Mouse (Mus musculus) spleen, embryonic (tissue): ENCODE results near the gene Parp3.
"Not testable (repeated sequence)": the region's sequence is repeated elsewhere in the genome, so short reads cannot be mapped to it uniquely, and the experiment has no call there.

Experiments used
- CTCF ChIA-PET: fragments of 350-600 bp; sonication (Branson Sonifier 250); formaldehyde crosslinking; loops from one replicate; lab custom pipeline; 2022; lab: Charles Lee

Parp3 gene

DNA sequence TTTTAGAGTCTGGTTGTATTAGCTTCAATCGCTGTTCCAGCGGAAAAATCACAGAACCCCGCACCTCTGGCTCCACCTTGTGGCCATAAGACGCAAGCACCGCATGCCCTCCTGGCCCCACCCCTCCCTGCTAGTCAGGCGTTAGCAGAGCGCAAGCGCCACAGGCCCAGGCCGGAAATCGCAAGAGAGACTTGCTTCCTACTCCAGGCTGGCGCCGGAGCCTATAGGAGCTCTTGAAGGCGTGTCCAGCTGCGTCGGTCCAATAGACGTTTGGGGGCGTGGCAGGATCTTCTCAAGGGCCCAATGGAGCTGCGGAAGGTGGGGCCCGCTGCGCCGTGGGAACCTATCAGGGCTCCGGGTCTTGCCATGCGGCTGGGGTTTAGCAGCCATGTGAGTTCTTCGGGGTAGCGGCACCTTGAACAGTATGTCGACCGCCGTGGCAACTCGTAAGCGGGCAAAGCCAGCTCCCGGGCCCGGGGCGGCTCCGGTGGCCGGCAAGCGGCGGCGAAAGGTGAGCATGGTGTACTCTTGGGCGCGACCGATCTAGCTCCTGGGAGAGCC lies at the start of gene Parp3:
Parp3 (minus strand) TSS at position 26 of the 561 bp plus-strand sequence.
- CTCF ChIA-PET = interaction anchor here (0.5 to 1.6 kb wide), 6 partner anchors 29 to 1096 kb away, joined by 3 to 12 read pairs (median 4); partner anchors contain the start of genes Abhd14a and Abhd14b

DNA sequence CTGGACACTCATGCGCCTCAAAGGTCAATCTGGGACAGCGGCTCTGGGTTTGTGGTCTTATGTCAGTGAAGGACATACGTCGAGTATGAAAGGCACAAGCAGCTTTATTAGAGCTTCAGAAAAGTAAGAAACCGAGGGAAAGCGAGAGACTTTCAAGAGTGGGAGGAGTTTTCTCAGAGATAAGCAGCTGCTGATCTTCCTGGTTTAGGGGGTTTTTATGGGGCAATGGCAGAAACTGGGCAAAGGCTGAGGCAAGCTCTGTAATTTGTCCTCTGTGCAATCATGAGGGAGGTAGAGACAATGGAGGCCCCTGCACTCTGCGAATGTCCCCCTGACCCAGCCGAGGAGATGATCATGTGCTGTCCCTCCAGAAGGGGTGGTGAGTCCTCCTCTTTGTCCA lies 43.2 kb upstream of the Parp3 start:
- CTCF ChIA-PET = no interaction called here

GRCm38 (mm10) chr9:106519433-106519832 lies 42.7 kb upstream of the Parp3 start:
- CTCF ChIA-PET = no interaction called here

- CTCF ChIA-PET = no interaction called here
Measured at GRCm38 (mm10) chr9:106514273-106514672, 37.5 kb upstream of the Parp3 start, which contains the start of gene Iqcf5. Gene Iqcf5, plus strand, starts transcription at chr9:106514573.

DNA sequence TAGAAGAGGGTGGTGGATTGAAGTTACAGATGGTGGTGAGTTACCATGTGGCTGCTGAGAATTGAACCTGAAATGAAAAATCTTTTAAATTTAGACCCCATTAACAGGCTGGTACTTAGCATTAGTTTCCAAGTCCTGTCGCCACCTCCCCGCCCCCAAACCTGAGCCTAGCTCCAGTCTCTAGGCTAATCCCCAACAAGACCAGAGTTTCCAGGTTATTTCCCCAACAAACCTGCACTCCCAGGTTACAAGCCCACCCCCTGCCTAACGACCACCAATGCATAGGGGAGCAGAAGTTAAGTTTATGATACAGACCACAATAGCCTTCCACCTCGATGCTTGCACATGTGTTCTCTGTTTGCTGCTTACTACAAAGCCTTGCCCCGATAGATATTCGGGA lies 36.8 kb upstream of the Parp3 start:
- CTCF ChIA-PET = no interaction called here

DNA sequence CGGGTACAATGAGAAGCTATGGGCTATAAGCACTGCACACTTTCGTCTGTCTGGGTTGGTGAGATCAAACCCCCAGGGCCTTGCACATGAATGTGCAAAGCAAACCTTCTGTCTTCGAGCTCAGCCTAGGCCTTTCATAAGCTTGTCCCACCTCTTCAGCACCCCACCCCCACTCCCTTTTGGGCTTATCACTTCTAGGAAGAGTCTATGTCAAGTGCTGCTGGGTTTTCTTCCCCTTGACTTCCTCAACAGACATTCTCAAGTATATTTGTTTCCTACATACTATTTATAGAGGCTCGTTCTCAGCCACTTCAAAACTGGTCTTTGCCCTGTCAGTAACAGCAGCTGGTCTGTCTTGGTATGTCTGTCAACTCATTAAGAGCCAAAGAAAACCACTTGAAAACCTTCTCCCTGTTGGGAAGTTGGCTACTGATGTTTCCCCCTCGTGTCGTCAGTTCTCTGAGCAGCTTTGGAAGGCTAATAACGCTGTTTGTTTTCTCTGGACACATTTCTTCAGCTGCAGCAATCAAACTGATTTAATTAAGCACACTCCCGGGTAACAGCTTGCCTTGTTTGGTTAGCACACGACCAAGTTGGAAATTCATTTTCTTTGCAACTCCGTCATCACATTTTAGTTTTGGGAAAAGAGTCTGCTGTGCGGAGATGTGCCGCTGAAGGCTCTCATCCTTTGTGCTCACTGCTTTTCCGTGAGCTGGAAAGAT lies 36.1 kb upstream of the Parp3 start:
- CTCF ChIA-PET = no interaction called here

GRCm38 (mm10) chr9:106509356-106509755 lies 32.6 kb upstream of the Parp3 start:
- CTCF ChIA-PET = no interaction called here

DNA sequence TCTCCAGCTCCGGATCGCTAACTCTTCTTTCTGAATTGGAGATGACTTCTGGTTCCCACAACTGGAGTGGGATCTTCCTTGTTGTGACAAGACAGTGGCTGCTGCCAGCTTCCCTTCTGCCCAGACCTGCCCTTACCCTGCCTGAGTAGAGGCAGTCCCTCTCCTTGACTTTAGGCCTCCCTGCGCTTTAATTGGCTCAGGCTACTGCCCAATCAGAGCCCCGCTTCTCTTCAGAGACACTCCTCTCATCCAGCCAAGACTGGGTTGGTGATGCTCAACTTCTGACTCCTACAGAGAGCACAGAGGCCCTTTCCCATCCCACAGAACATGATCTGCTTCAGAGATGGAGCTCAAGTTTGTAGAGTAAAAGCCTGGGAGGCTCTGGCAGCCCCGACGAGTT lies 27.5 kb upstream of the Parp3 start:
- CTCF ChIA-PET = no interaction called here

DNA sequence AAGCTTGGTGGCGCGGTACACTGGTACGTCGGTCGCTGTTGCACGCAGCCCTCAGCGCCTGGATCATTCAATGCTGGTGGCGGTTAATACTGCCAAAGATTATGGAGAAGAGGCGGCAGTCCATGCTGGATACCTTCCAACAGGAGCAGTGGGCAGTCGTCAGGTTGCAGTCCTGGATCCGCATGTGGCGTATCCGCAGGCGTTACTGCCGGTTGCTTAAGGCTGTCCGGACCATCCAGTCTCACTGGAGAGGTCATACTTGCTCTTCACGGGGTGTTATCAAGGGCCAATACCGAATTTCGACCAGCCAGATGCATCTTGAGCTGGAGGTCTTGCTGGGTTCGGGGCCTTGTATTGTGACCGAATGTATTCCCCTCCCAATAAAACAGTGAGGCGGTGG lies 25.1 kb upstream of the Parp3 start:
- CTCF ChIA-PET = no interaction called here

DNA sequence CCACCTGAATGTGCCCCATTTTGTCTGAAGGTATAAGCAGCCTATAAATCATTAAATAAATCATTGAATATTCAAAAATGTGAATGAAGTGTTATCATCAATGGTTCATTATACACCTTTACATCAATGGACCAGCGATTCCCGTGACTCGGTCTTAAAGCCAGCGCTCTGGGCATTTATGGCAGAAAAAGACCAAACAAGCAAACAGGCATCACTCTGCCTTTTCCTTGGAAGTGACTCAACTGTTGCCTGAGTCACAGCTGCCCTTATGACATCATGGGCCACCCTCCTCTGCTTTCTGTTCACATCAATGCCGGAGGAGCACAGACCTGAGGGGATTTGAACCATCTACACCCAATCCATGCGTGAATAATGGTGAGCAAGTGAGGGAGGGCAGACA lies 22.9 kb upstream of the Parp3 start, which contains the start of gene Iqcf1:
Iqcf1 (plus strand) TSS at position 301 of the 400 bp plus-strand sequence.
- CTCF ChIA-PET = no interaction called here

DNA sequence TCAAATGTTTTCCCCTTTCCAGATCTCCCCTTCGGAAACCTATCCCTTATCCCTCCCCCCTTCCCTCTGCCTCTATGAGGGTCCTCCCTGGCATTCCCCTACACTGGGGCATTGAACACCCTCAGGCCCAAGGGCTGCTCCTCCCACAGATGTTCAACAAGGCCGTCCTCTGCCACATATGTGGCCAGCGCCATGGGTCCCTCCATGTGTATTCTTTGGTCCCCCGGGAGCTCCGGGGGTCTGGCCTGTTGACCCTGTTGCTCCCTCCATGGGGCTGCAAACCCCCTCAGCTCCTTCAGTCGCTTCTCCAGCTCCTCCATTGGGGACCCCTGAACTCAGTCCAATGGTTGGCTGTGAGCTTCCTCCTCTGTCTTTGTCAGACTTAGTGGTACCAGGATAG lies 10.9 kb upstream of the Parp3 start:
- CTCF ChIA-PET = not testable (repeated sequence)

DNA sequence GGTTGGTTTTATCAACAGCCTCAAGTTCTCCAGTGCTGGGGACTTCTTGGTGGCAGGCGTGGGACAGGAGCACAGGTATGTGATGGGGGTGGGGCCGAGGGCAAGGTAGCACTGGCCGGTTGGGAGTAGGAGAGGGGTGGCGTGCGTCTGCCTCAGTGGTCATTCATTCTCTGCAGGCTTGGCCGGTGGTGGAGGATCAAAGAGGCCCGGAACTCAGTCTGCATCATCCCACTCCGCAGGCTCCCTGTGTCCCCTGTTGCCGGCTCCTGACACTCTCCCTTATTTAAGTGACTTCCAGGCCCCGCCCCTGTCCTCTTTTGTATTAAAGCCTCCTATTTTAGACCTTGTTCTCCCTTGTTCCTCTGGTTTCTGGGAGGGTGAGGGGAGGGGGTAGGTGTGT lies 8.3 kb upstream of the Parp3 start:
- CTCF ChIA-PET = no interaction called here

DNA sequence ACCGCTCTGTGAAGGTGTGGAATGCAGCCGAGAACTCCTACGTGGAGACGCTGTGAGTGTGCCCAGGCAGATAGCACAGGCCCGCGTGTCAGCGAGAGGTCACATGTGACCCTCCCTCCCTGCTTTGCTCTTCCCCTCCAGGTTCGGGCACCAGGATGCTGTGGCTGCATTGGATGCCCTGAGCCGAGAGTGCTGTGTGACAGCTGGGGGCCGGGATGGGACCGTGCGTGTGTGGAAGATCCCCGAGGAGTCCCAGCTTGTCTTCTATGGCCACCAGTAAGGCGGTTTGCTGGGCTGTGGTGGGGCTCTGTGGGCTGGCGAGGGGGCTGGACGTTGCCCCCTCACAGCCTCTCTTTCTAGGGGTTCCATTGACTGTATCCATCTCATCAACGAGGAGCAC lies 6.9 kb upstream of the Parp3 start:
- CTCF ChIA-PET = no interaction called here

DNA sequence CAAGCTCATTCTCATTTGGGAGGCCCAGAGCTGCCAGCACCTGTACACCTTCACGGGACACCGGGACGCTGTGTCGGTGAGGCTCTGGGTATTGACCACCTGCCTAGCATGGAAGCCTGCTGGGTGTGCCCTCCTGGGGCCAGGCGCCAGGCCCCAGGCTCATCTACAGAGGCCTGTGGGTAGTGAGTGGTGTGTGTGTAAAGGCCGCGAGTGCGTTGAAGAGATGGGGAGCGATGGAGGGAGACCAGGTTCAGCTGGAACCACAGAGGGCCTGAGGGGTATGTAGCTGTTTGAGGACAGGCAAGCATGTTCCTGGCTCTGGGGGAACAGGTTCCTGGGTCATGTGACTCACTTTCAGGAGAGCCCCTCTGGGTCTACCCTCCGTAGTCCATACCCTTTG lies 6.4 kb upstream of the Parp3 start:
- CTCF ChIA-PET = no interaction called here

DNA sequence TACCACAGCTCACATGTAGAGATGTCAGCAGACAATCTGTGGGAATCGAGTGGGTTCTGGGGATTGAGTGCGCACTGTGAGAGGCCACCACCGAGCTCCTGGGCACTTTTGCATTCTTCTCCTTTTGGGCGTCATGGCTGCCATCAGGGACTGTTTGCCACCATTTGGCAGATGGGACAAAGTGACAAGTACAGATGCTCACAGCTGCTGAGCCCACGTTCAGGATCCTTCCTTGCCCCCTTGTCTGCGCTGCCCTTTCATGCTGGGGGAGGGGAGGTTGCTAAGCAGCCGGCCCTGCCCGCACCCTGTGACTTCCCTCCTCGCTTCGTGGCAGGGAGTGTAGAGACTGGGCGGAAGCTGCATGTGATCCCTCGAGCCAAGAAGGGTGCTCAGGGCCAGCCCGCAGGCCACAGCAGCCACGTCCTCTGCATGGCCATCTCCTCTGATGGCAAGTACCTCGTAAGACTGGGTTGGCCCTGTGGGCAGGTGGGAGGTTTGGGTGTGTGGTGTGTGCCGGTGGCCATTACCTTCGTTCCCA lies 5.9 kb upstream of the Parp3 start:
- CTCF ChIA-PET = no interaction called here

- CTCF ChIA-PET = no interaction called here
Measured at GRCm38 (mm10) chr9:106481676-106482075, 4.9 kb upstream of the Parp3 start.

- CTCF ChIA-PET = interaction anchor here (0.7 kb wide), 1 partner anchor 43 kb away, joined by 5 read pairs; the partner anchor contains the start of gene Acy1
Measured at GRCm38 (mm10) chr9:106481075-106481474, 4.3 kb upstream of the Parp3 start.

GRCm38 (mm10) chr9:106480541-106480940 lies 3.8 kb upstream of the Parp3 start:
- CTCF ChIA-PET = interaction anchor here (0.7 kb wide), 1 partner anchor 43 kb away, joined by 5 read pairs; the partner anchor contains the start of gene Acy1

GRCm38 (mm10) chr9:106478101-106478500 lies 1.4 kb upstream of the Parp3 start:
- CTCF ChIA-PET = no interaction called here

DNA sequence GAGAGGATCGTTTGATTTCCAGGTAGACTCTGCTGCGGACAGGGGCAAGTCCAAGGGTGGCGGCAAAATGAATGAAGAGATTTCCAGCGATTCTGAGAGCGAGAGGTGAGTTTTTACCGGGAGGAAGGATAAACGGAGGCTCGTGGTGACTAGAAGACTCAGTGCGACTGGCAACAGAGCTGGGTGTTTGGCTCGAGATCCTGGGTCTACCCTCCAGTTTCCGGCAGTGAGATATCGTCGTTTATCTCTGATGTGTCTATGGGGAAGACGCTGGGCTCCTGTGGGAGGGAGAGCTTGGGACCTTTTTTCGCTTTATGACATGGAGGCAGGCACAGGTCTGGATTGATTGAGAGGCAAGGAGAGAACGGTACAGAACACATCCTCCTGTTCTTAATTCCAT lies 900 bp upstream of the Parp3 start:
- CTCF ChIA-PET = interaction anchor here (0.5 to 1.6 kb wide), 3 partner anchors 50 to 1095 kb away, joined by 3 to 12 read pairs (median 4); no protein-coding TSS in a partner anchor

- CTCF ChIA-PET = interaction anchor here (0.9 to 1.6 kb wide), 4 partner anchors 28 to 55 kb away, joined by 3 to 6 read pairs (median 4); partner anchors contain the start of genes Abhd14a and Abhd14b
Measured at GRCm38 (mm10) chr9:106476002-106476923, 486 bp downstream of the Parp3 start.

GRCm38 (mm10) chr9:106475663-106476001 lies 1.1 kb downstream of the Parp3 start, which contains the start of gene Rrp9:
Gene Rrp9, plus strand, starts transcription at chr9:106475963.
- CTCF ChIA-PET = no interaction called here
